Mouse (Mus musculus) urinary bladder, adult 18-20 months (tissue): ENCODE data around the gene Inhbe.

Experiments
- DNase-seq, 2 experiments: peaks; one replicate each; pipeline ENCODE4 v3.0.0; 2022; ENCODE audit warnings: low spot score in 2 of 2, mixed read lengths in 2 of 2

Gene Inhbe

DNA sequence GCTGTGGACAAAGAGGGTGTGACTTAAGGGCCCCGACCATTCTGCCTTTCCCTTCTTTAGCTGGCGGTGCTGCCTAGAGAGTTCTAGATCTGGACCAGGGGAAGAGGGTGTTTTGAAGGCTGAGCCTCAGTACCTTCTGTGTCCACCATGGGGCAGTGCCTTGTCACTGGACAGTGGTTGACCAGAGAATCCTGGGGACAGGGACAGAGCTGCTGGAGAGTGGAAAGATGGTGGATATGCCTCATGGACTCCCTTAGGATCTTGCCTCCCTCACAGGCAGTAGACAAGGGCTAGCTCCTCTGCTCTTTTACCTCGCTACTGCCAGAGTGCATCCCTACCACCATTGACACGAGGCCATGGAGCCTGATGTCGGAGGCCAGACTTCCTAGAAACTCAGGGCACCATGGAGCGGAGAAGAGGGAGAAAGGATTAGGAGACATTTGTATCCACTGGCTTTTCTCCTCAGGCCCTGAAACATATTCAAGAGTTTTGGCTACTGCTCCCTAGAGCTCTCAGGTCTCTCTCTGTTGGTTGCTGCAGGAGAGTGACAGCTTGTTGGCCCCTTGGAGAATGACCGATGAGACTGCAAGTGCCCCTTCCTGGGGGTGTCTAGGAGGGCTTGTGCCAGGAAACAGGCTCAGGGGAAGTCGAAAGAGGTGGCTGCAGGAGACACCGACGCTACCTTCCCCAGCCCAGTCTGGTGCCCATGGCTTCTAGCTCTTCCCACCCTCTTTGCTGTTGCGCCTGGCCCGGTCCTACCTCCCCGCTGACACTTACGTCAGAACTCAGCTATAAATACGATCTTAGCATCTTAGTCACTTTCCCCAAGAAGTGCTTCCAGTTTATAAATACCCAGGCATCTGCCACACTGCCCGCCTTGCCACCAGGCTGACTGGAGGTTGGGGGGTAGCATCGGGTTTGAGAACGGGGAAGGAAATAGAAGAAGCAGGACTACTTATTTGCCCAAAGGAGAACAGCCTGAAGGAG lies at the start of gene Inhbe:
Gene Inhbe, minus strand, starts transcription at position 503 of the 987 bp plus-strand sequence.
- no peak for DNase-seq

- DNase-seq, result no peak
Observed at GRCm38 (mm10) chr10:127391774-127392173, 37.6 kb upstream of the Inhbe start.

GRCm38 (mm10) chr10:127381743-127382134 lies 27.5 kb upstream of the Inhbe start:
- DNase-seq, result no peak

DNA sequence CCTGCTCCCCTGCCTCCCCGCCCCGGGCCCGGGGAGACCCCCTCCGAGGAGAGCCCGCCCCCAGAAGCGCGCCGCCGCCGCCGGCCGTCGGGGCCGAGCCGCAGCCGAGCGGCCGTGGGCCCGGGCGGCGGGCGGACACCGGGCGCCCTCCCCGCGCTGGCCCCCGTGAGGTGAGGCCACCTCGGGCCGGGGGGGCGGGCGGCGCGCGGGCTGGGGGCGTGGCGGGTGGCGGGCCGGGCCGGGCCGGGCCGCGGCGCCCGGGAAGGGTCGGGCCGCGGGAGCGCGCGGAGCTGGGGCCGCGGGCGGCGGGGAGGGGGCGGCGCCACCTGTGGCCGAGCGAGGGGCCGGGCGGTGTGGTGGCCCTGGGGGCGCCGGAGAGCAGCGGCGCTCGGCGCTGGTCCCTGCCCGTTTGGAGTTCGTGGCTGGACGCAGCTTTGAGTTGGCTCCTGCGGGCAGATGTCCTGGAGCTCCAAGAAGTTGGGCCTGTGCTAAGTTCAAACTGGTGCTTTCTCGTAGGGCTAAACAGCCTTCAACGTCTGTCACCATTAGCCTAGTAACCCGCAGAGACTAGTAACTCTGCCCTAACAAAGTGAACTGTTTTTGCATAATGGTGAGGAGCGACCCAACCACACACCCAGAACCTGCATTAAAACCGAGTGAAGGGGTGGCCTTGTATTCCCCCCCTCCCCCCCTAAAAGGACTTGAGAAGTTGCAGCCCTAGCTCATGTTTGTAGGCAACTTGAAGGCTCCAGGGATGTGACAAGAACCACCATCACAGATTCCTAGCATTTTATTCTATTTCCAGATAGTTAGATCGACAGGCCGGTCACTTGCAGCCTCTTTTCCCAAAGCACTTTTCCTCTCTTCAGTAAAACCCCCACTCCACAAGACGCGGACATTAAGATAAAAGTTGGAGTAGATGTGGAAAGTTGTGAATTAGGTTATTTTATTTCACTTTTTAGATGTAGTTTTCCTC lies 26.8 kb upstream of the Inhbe start:
- peak; percentile 30 to 51 for DNase-seq

- DNase-seq, result peak; percentile 73 to 84
Observed at GRCm38 (mm10) chr10:127380251-127380691, 26.1 kb upstream of the Inhbe start, which contains the start of gene R3hdm2. Gene R3hdm2, plus strand, starts transcription at chr10:127380327.

- no peak for DNase-seq
Observed at GRCm38 (mm10) chr10:127379654-127380053, 25.4 kb upstream of the Inhbe start.

GRCm38 (mm10) chr10:127377700-127378099 lies 23.5 kb upstream of the Inhbe start:
- DNase-seq, result no peak

GRCm38 (mm10) chr10:127371023-127371422 lies 16.8 kb upstream of the Inhbe start:
- DNase-seq, result no peak

DNA sequence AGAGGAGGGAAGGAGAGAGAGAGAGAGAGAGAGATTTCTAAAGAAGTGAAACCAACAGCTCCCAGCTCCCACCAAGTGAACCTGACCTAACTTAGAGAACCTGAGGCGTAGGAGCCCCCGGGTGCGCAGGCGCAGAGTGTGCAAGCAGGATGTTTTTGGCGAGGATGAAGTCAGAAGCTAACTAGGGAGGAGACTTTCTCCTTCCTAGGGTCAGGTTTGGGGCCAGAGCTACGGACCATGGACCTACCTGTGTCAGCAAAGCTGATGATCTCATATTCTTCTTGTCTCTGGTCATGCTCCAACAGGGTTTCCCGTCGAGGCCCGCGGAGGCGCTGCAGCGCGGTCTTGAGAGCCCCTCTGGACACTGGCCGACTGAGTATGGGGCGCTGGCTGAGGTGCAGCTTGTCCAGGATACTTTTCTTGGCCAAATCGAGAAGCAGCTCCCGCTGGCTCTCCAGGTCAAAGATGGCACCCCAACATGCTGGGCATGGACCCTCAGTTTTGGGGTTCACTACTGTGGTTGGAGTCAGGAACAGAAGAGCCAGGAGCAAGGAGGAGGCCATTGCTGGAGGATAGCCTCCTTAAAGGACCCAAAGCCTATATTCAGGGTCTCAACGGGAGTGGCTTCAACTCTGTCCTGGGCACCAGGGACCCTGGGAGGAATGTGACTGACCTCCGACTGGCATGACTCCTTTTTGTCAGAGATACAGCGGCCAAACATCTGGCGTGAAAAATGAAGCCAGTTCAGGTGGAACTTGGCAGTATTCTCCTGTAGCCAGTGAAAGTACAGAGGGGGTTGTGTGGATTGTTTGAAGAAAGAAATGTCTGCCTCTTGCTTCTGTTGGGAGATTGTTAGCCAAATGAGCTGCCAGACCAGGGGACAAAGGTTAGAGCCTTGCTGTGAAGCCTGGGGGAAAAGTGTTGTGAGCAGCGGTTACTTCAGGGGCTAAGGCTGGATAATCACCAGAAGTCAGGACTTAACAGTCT lies 15.9 kb upstream of the Inhbe start, which contains the start of gene Inhbc:
Gene Inhbc, minus strand, starts transcription at position 598 of the 987 bp plus-strand sequence.
- DNase-seq, result no peak

- DNase-seq, result no peak
Observed at GRCm38 (mm10) chr10:127368273-127368672, 14.1 kb upstream of the Inhbe start.

- no peak for DNase-seq
Observed at GRCm38 (mm10) chr10:127367116-127367515, 12.9 kb upstream of the Inhbe start.

- DNase-seq, result no peak
Observed at GRCm38 (mm10) chr10:127360714-127361113, 6.5 kb upstream of the Inhbe start.

DNA sequence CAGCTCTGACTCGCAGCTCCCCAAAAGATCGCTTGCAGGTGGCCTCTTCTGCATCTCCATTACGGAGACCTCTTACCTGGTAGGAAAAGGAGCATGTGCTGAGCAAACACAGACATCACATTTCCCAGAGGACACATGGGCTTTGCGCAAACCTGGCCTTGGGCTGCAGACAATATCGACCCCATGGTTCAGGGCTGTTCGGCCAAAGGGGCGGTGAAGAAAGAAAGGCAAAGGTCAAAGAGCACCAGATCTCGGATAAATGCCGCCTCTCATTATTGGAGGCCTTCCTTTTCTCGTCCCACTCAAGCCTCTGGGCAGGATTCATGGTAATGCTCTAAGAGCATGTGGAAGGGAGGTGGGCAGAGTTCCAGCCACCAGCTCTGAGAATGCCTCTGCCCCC lies 1.1 kb upstream of the Inhbe start:
- no peak for DNase-seq

- no peak for DNase-seq
Observed at GRCm38 (mm10) chr10:127352766-127353165, 1.4 kb downstream of the Inhbe start.

GRCm38 (mm10) chr10:127352187-127352586 lies 2.0 kb downstream of the Inhbe start:
- no peak for DNase-seq

DNA sequence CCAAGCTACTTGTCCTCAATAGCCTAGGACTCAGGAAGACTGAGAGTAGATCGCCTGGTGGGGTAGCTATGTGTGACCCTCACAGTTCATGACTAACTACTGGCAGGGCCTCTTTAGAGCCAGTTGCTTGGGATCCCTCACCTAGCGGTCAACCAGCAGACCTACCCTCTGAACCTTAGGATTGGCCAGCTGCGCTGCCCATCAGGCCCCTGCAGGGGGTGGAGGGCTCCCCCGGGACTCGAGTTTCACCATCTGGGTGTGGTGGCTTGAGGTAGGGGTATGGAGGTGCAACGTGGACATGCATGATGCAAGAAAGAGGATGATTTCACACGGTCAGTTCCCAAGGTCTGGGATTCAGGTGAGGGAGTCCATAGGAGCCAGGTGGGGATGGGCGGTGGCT lies 2.5 kb downstream of the Inhbe start:
- no peak for DNase-seq

- DNase-seq, result no peak
Observed at GRCm38 (mm10) chr10:127351285-127351595, 3.0 kb downstream of the Inhbe start.

DNA sequence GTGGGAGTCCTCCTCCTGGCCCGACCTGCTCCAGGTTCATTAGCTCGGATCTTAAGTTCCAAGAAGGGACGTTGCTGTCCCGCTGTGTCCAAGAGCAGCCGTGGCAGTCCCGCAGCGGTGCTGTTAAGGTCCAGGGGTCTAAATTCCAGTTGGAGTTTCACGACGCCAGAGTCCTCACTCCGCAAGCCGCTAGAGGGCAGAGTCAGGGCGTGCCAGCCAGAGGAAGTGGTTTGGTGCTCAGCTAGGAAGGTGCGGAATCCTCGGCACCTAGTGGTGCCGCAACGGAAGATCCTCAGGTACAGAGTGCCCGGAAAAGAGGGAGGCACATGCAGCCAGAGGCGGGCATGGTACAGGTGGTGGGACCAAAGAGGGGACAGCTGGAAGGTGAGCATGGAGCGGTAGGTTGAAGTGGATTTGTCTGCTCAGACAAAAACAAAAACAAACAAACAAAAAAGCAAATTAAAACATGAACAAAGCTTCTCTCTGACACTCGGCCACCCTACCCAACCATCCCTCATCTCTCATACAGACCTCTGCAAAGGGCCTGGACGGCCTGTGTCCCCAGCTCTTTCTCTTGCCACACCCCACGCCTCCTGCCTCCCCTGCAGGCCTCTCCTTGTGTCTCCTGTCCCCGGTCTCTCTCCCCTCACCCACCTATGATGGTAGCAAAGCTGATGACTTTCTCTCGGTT lies 3.5 kb downstream of the Inhbe start:
- DNase-seq, result peak in 1 of 2 experiments; percentile 45

- DNase-seq, result no peak
Observed at GRCm38 (mm10) chr10:127349810-127350209, 4.4 kb downstream of the Inhbe start.

- DNase-seq, result no peak
Observed at GRCm38 (mm10) chr10:127348957-127349356, 5.3 kb downstream of the Inhbe start.
